Mouse (Mus musculus) limb, embryonic 11.5 days (tissue): ENCODE measurements around the gene Gm2115. TPM values are rescaled to one million over a fixed set of nuclear protein-coding genes. Genes with fewer than 3 reads are reported as not detected.

ENCODE experiments used
- ATAC-seq: fragments of 200-750 bp; cut with Nextera tagmentation; 2 replicates; pipeline ENCODE4 v1.8.0; 2017; ENCODE audit warnings: low read depth; ENCODE audit not compliant: insufficient number of reproducible peaks, low FRiP score, low TSS enrichment
- DNase-seq: peaks from one replicate; pipeline ENCODE4 v3.0.0-alpha.2; 2015; ENCODE audit warnings: low spot score
- H3K27ac ChIP-seq: fragments of 300-500 bp; sonication (generic); replicated peaks from 2 replicates; pipeline ENCODE4 v1.5.1; 2014; ENCODE audit warnings: low read depth, mild to moderate bottlenecking, low read length
- H3K27me3 ChIP-seq: fragments of 300-500 bp; sonication (generic); 2 replicates; pipeline ENCODE4 v1.6.1; 2014; ENCODE audit warnings: mild to moderate bottlenecking, low read length, mixed read lengths; ENCODE audit not compliant: control insufficient read depth, insufficient read depth
- H3K36me3 ChIP-seq: fragments of 300-500 bp; sonication (generic); 2 replicates; pipeline ENCODE4 v1.6.1; 2014; ENCODE audit warnings: mild to moderate bottlenecking, low read length, moderate library complexity, mixed read lengths; ENCODE audit not compliant: control insufficient read depth, insufficient read depth
- H3K4me1 ChIP-seq: fragments of 300-500 bp; sonication (generic); 2 replicates; pipeline ENCODE4 v1.6.1; 2014; ENCODE audit warnings: low read length, mixed read lengths; ENCODE audit not compliant: control insufficient read depth, insufficient read depth
- H3K4me2 ChIP-seq: fragments of 300-500 bp; sonication (generic); 2 replicates; pipeline ENCODE4 v1.6.1; 2014; ENCODE audit warnings: low read depth, mild to moderate bottlenecking, moderate library complexity; ENCODE audit not compliant: severe bottlenecking
- H3K4me3 ChIP-seq: fragments of 300-500 bp; sonication (generic); 2 replicates; pipeline ENCODE4 v1.5.1; 2014; ENCODE audit warnings: low read depth, low read length
- H3K9ac ChIP-seq: fragments of 300-500 bp; sonication (generic); 2 replicates; pipeline ENCODE4 v1.6.1; 2014; ENCODE audit warnings: mild to moderate bottlenecking, low read length
- H3K9me3 ChIP-seq: fragments of 300-500 bp; sonication (generic); 2 replicates; pipeline ENCODE4 v1.6.1; 2016; ENCODE audit warnings: low read length; ENCODE audit not compliant: control insufficient read depth
- WGBS: fragments of 180-500 bp; shearing (Covaris S2); extraction: QIAGEN DNeasy Blood & Tissue Kit; methylation state at CpG from one replicate; pipeline ENCODE4 v1.1.7; 2014; 5-methylcytosine and 5-hydroxymethylcytosine counted together
- polyA plus RNA-seq: library from polyadenylated mRNA; unstranded; fragments of >200 nt; fragmentation: Nextera tagmentation; extraction: Ambion mirVana; gene quantifications from 2 replicates; pipeline ENCODE4 v1.2.1, GENCODE M21; 2014

Gm2115 gene
- polyA plus RNA-seq, 1 experiment from 2014 or later, result 0.20 TPM

GRCm38 (mm10) chr7:84631878-84632277 lies 103.1 kb downstream of the Gm2115 start:
- Histone ChIP-seq H3K9me3 (no peaks in the 10 kb centered on the region), H3K36me3 (no peaks in the 10 kb centered on the region; the same call in 1 of the 2 replicates), H3K4me2 (no peak overlapping the region), H3K27ac (no peak overlapping the region), H3K9ac (no peak overlapping the region), H3K4me3 (no peak overlapping the region), H3K4me1 (no peaks in the 10 kb centered on the region), H3K27me3 (no peaks in the 10 kb centered on the region)
- WGBS, result 87% methylated on average over 3 of the region's 3 CpGs
- ATAC-seq, result no peak
- no peak for DNase-seq

Other genes starting within 250 kb of the Gm2115 start
- 17.8 and 19.2 TPM in 2 replicates for gene Arnt2, start 118.8 kb upstream of the Gm2115 start, polyA plus RNA-seq
- gene Fah, start 77.8 kb downstream of the Gm2115 start, polyA plus RNA-seq, result 1.2 and 1.9 TPM in 2 replicates
- gene Zfand6, start 161.0 kb downstream of the Gm2115 start, polyA plus RNA-seq, result 197 and 215 TPM in 2 replicates